Comparison of ENCODE assay signal across 9 mouse cellular contexts in genomic region chr3:86538645-86539554, GRCm38 (mm10). TPM values are rescaled to one million over a fixed set of nuclear protein-coding genes. Genes with fewer than 3 reads are reported as not detected.
DNase-seq lines count a peak whose midpoint lies in the region; ATAC-seq lines count a peak whose summit lies in the region.
"Had no signal": no experiment of that assay in that cellular context is flagged by ENCODE, and none has a peak within 500 bp of the region (broad histone marks: within the 10 kb centered on the region; RNA-seq: fewer than 3 reads in every experiment).

No protein-coding gene starts in this region.

- WGBS in heart, embryonic 13.5 days: 41% methylated on average over 13 of the region's 13 CpGs
- WGBS in embryonic facial prominence, embryonic 10.5 days: 14% methylated on average over 13 of the region's 13 CpGs
- 22% methylated on average over 13 of the region's 13 CpGs for WGBS in limb, embryonic 13.5 days

- no peak for DNase-seq in heart, adult 8-10 months (ENCODE audit: low spot score)
- DNase-seq in embryonic facial prominence, embryonic 10.5 days (ENCODE audit: low spot score): peak; percentile 57
- peak; percentile 63 for DNase-seq in retina, embryonic 14.5 days (ENCODE audit: low spot score)
- no peak for DNase-seq in right cerebral cortex, postnatal 25 days
- no peak for DNase-seq in spleen, adult 12 weeks (ENCODE audit: low spot score)
- no peak for DNase-seq in layer of hippocampus, adult 9-10 months (ENCODE audit: low spot score)

- no peak overlapping the region for H3K4me3 ChIP-seq in heart, embryonic 13.5 days
- peak overlapping the region; percentile 83 for H3K4me3 ChIP-seq in embryonic facial prominence, embryonic 10.5 days
- H3K4me3 ChIP-seq in limb, embryonic 13.5 days: peak overlapping the region; percentile 20; the same call in 1 of the 2 replicates
- H3K4me3 ChIP-seq: lung, embryonic 15.5 days had no signal

- 0 out of 2 replicates have a peak, but pooled peaks cover 3% of the 10 kb centered on the region for H3K4me1 ChIP-seq in heart, embryonic 13.5 days
- peaks cover 50% of the 10 kb centered on the region for H3K4me1 ChIP-seq in embryonic facial prominence, embryonic 10.5 days
- peaks cover 29% of the 10 kb centered on the region for H3K4me1 ChIP-seq in limb, embryonic 13.5 days
- H3K4me1 ChIP-seq: lung, embryonic 15.5 days had no signal

- no peaks in the 10 kb centered on the region for H3K9me3 ChIP-seq in heart, embryonic 13.5 days
- no peaks in the 10 kb centered on the region for H3K9me3 ChIP-seq in embryonic facial prominence, embryonic 10.5 days
- no peaks in the 10 kb centered on the region for H3K9me3 ChIP-seq in limb, embryonic 13.5 days
- H3K9me3 ChIP-seq: lung, embryonic 15.5 days had no signal

- H3K36me3 ChIP-seq in heart, embryonic 13.5 days: no peaks in the 10 kb centered on the region
- no peaks in the 10 kb centered on the region for H3K36me3 ChIP-seq in embryonic facial prominence, embryonic 10.5 days (replicated peaks)
- H3K36me3 ChIP-seq in limb, embryonic 13.5 days: no peaks in the 10 kb centered on the region
- H3K36me3 ChIP-seq: lung, embryonic 15.5 days had no signal

- H3K9ac ChIP-seq in heart, embryonic 13.5 days: no peak overlapping the region
- H3K9ac ChIP-seq in limb, embryonic 13.5 days: peak overlapping the region; percentile 43
- H3K9ac ChIP-seq: lung, embryonic 15.5 days had no signal

- no peak for ATAC-seq in heart, embryonic 13.5 days (ENCODE audit: extremely low read depth, insufficient number of reproducible peaks, low FRiP score, low TSS enrichment)
- peak; percentile 79 for ATAC-seq in limb, embryonic 13.5 days (ENCODE audit: low FRiP score, low read depth)

- peak overlapping the region; percentile 18; the same call in 1 of the 2 replicates for H3K4me2 ChIP-seq in heart, embryonic 13.5 days
- peak overlapping the region; percentile 51 for H3K4me2 ChIP-seq in limb, embryonic 13.5 days (replicated peaks)
- H3K4me2 ChIP-seq: lung, embryonic 15.5 days had no signal

- H3K27ac ChIP-seq in heart, embryonic 13.5 days (replicated peaks): no peak overlapping the region
- peak overlapping the region; percentile 81 for H3K27ac ChIP-seq in embryonic facial prominence, embryonic 10.5 days (replicated peaks)
- H3K27ac ChIP-seq in limb, embryonic 13.5 days: peak overlapping the region; percentile 75
- H3K27ac ChIP-seq: lung, embryonic 15.5 days had no signal

- no peaks in the 10 kb centered on the region for H3K27me3 ChIP-seq in heart, embryonic 13.5 days (replicated peaks)
- peaks cover 22% of the 10 kb centered on the region for H3K27me3 ChIP-seq in embryonic facial prominence, embryonic 10.5 days (replicated peaks; ENCODE audit: low read depth, poor library complexity, severe bottlenecking)
- no peaks in the 10 kb centered on the region for H3K27me3 ChIP-seq in limb, embryonic 13.5 days
- H3K27me3 ChIP-seq: lung, embryonic 15.5 days had no signal

RNA-seq across cellular contexts. Expression of gene Mab21l2, which starts 9.5 kb away (rescaled TPM):
- 2.4 and 4.3 TPM in 2 replicates for polyA plus RNA-seq in heart, embryonic 13.5 days (2015; fragmentation: Nextera tagmentation; extraction: Ambion mirVana)
- under 1 TPM in 2 of 4 experiments, not detected in 2; 0.22 to 0.27 TPM for total RNA-seq in heart, adult 8-10 months (2022)
- polyA plus RNA-seq in embryonic facial prominence, embryonic 10.5 days (2016; fragmentation: Nextera tagmentation; extraction: Ambion mirVana): 116 and 134 TPM in 2 replicates
- polyA plus RNA-seq in limb, embryonic 13.5 days (2015; fragmentation: Nextera tagmentation; extraction: Ambion mirVana): 92.9 and 96.3 TPM in 2 replicates

Comparison
In these comparisons a context has a peak if more than half of its experiments do, and no peak if none do; other contexts are left out.
1. DNase-seq: peak in embryonic facial prominence, embryonic 10.5 days (single experiment) and retina, embryonic 14.5 days (single experiment); none in heart, adult 8-10 months (single experiment), right cerebral cortex, postnatal 25 days (single experiment), spleen, adult 12 weeks (single experiment) and layer of hippocampus, adult 9-10 months (single experiment).
2. RNA of gene Mab21l2, which starts 9.5 kb away (polyA plus RNA-seq): 116 to 134 TPM in embryonic facial prominence, embryonic 10.5 days and 92.9 to 96.3 TPM in limb, embryonic 13.5 days; 2.4 to 4.3 TPM in heart, embryonic 13.5 days; every median in the first group is over 10 times any median in the second.